Mouse (Mus musculus): ENCODE measurements at regions not wholly inside any gene's neighbourhood (a gene's known extent, or its start where the extent isn't known, plus 50 kb on each side); places are given as distances from the start of the nearest gene placed in this dataset.

GRCm38 (mm10) chr8:25447900-25448299 lies 623.7 kb upstream of the Adam5 start:
- no peak for TF ChIP-seq GATA1 (IDR thresholded peaks at IDR 0.05; ENCODE audit: borderline replicate concordance, low read length)
- no peak for TF ChIP-seq FLI1 (IDR thresholded peaks at IDR 0.05; ENCODE audit: low read length)
